Mouse (Mus musculus) adrenal gland, adult 18-20 months (tissue): ENCODE measurements around the gene Gm28778. TPM values are rescaled to one million over a fixed set of nuclear protein-coding genes. Genes with fewer than 3 reads are reported as not detected.
A peak's percentile ranks its signal among the peaks of the same experiment; 100 is the strongest.
"Not testable (repeated sequence)": the region's sequence is repeated elsewhere in the genome, so short reads cannot be mapped to it uniquely, and the experiment has no call there.

Experiments used
- DNase-seq, 2 experiments: peaks; one replicate each; pipeline ENCODE4 v3.0.0; 2021 to 2022; ENCODE audit warnings: low spot score in 2 of 2
- long read RNA-seq, 2 experiments: library from polyadenylated mRNA; stranded (forward); transcript quantifications; one replicate each; pipeline ENCODE4 v2.0.0; 2021
- total RNA-seq, 2 experiments: library from RNA; stranded (reverse); gene quantifications; 1 replicate in 1 of 2; 2 replicates in 1 of 2; pipeline ENCODE4 v1.2.3; 2021

The Gm28778 gene
- 1 to 10 TPM; 1.8 TPM for total RNA-seq
- long read RNA-seq, experiment 1, partial matches to known transcripts: 0 of 1 reads
- long read RNA-seq, experiment 1, other reads (novel, unspliced or antisense): 1 of 1 reads
- long read RNA-seq, experiment 2, partial matches to known transcripts: 0 of 5 reads
- long read RNA-seq, experiment 2, other reads (novel, unspliced or antisense): 5 of 5 reads

- DNase-seq: peak; percentile 93 to 95
Measured at GRCm38 (mm10) chr1:53296581-53297383, at the start of gene Gm28778, which contains the start of the genes Pms1 and Ormdl1. TSS of gene Gm28778 (plus strand) at chr1:53297111. TSS of gene Pms1 (minus strand) at chr1:53297018. TSS of gene Ormdl1 (plus strand) at chr1:53297095.

- DNase-seq: not testable (repeated sequence)
Measured at GRCm38 (mm10) chr1:53264958-53265612, 31.8 kb upstream of the Gm28778 start.

DNA sequence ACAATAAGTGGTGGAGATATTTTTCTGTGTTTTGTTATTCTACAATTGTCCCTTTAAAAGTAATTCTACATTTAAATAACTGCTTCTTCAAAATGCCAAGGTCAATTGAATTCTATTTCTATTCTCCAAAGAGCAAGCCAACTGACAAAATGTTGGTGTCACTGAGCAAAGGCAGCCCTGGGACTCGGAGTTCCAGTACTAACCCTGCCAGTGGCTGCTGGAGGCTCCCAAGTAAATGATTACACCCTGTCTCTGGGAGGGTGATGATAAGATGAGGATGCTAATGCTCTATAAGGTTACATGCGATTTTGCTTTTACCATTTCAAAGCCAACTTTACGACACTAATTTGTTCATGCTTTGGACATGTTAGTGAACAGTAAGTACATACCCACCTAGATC lies 27.0 kb upstream of the Gm28778 start:
- DNase-seq: peak in 1 of 2 experiments; percentile 10

DNA sequence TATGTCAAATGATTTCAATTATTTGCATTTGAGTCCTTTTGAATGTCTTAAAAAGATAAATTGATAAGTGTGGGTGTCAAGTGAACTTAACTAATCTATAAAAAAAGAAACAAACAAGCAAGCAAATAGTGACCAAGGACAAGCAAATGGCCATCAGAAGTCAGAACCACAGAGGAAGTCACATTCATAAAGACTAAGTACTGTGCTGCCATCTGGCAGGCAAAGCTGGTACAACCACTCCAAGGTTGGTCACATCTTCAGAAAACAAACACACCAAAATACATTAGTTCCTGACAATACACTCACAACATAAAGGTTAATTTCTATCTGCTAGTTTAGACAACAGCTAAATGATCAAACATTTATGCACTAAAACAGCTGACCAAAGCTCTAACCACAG lies 24.3 kb upstream of the Gm28778 start:
- peak in 1 of 2 experiments; percentile 6 for DNase-seq

DNA sequence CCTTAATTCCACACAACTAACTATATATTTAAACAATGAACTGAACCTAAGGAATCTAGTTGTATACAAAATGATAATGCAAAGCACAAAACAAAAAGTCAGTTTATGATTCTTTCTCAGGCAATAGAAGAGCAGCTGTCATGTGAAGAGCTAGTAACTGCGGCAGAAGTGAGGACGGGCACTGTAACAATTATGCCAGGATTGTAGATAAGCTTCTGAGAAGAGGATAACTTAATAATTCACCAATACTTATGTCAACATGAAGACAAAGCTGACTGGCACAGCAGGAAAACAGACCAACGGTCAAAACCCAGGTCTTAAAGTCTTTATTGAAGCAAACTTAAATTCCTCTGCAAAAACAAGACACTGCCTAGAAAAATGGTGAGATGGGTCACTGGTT lies 5.7 kb upstream of the Gm28778 start:
- no peak for DNase-seq

DNA sequence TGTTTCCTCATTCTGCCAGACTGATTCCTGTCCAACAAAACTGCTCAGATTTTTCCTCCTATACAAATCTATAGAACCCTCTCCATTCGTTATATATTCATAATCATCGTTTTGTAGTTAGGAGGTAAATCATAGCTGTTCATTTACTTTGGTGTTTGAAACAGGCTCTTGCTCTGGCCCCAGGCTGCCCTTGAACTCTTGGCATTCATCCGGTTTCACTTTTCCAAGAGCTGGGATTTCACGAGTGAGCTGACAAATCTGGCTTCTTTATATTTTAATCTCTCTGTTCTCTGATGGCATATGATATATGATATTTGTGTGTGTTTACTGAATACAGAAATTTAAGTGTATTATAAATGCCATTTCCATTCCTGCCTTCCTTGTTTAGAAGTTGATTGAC lies 3.6 kb downstream of the Gm28778 start:
- no peak for DNase-seq

- peak; percentile 84 to 85 for DNase-seq
Measured at GRCm38 (mm10) chr1:53312989-53313967, 16.4 kb downstream of the Gm28778 start, which contains the start of gene Osgepl1. TSS of gene Osgepl1 (plus strand) at chr1:53313624.

DNA sequence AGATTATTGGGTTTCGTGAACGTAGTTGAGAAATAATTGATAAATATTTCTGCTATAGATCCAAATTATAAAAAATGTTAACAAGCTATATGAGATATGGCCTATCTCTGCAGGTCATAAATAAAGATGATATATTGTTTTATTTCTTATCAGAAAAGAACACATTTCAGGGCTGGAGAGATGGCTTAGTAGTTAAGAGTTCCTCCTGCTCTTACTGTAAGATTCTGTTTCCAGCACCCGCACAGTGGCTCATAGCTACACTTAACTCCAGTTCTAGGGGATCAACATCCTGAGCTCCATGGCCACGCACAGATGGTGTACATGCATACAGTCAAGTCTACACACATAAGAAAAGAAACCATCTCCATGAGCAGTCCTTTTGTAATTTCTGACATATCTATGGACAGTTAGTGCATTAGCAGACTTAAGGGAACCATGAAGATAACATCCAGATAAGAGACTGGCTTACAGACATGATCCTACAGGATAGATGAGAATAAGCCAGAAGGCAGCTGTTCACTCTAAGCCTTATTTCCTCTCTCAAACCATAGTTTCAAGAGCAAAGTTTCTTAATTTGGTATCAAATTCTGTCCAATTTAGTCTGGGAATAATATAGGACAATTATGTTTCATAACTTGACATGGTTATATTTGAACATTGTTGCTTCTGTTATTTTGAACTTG lies 24.9 kb downstream of the Gm28778 start:
- no peak for DNase-seq

- no peak for DNase-seq
Measured at GRCm38 (mm10) chr1:53323254-53323653, 26.3 kb downstream of the Gm28778 start.

GRCm38 (mm10) chr1:53324277-53324676 lies 27.4 kb downstream of the Gm28778 start:
- no peak for DNase-seq

GRCm38 (mm10) chr1:53324827-53325494 lies 28.1 kb downstream of the Gm28778 start:
- no peak for DNase-seq

DNA sequence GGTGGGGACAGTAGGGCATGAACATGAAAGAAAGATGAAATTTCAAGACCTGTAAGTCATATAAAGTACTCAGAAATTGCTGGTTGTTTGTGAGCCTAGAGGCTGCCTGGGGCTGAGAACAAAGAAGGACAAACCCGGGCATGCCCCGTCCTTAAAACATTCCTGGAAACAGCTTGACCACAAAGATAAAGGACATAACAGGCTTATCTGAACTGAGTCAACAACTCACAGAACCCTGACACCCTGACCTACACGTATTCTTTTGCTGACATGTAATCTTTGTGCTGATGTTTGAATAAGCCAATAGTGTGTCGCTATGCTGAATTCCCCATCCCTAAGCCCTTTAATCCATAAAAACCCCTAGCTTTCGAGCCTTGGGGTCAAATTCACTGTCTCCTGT lies 36.6 kb downstream of the Gm28778 start:
- DNase-seq: not testable (repeated sequence)

GRCm38 (mm10) chr1:53335465-53335864 lies 38.6 kb downstream of the Gm28778 start:
- DNase-seq: no peak

GRCm38 (mm10) chr1:53337403-53337802 lies 40.5 kb downstream of the Gm28778 start:
- not testable (repeated sequence) for DNase-seq

- no peak for DNase-seq
Measured at GRCm38 (mm10) chr1:53341071-53341470, 44.2 kb downstream of the Gm28778 start.

GRCm38 (mm10) chr1:53352327-53353261 lies 55.7 kb downstream of the Gm28778 start, which contains the start of the genes Asdurf, Gm28551 and Asnsd1:
TSS of gene Asdurf (minus strand) at chr1:53352619.
TSS of gene Gm28551 (minus strand) at chr1:53352667.
TSS of gene Asnsd1 (minus strand) at chr1:53352752.
- peak; percentile 95 to 97 for DNase-seq

GRCm38 (mm10) chr1:53358988-53359387 lies 62.1 kb downstream of the Gm28778 start:
- no peak for DNase-seq
